Mouse (Mus musculus): ENCODE measurements around the gene Rptor.

GRCm38 (mm10) chr11:119643347-119643746 is 40.6 kb downstream of the Rptor start:
- TF ChIP-seq CTCF (IDR thresholded peaks at IDR 0.05 in 2 of 3, conservative IDR thresholded peaks at IDR 0.05 in 1 of 3; ENCODE audit: control insufficient read depth in 1 of 3, insufficient read depth in 1 of 3, low read depth in 2 of 3, low read length in 3 of 3, poor library complexity in 1 of 3, severe bottlenecking in 1 of 3) (no peak), MXI1 (IDR thresholded peaks at IDR 0.05; ENCODE audit: low read depth, low read length) (no peak), POLR2A (IDR thresholded peaks at IDR 0.05; ENCODE audit: control insufficient read depth in 1 of 2, insufficient read depth in 1 of 2, low read depth in 1 of 2, low read length in 2 of 2, poor library complexity in 1 of 2) (no peak), BHLHE40 (IDR thresholded peaks at IDR 0.05; ENCODE audit: borderline replicate concordance, low read depth, low read length) (no peak), POLR2AphosphoS2 (IDR thresholded peaks at IDR 0.05; ENCODE audit: low read length) (no peak), ZNF384 (IDR thresholded peaks at IDR 0.05; ENCODE audit: low read depth, low read length) (no peak), TAL1 (IDR thresholded peaks at IDR 0.05; ENCODE audit: low read length) (no peak), GATA1 (IDR thresholded peaks at IDR 0.05; ENCODE audit: low read depth, low read length) (no peak), TCF12 (IDR thresholded peaks at IDR 0.05; ENCODE audit: low read depth, low read length) (no peak), MAFK (IDR thresholded peaks at IDR 0.05; ENCODE audit: borderline replicate concordance, low read depth, low read length) (no peak)

Measured in MEL (cell line).